Mouse (Mus musculus): ENCODE measurements around the gene Mxra8.

GRCm38 (mm10) chr4:155863001-155863400, 23.5 kb downstream of the Mxra8 start, which contains the start of gene Tas1r3:
- TF ChIP-seq POLR2A (IDR thresholded peaks at IDR 0.05; ENCODE audit: control insufficient read depth, low read depth, low read length) (no peak), CTCF (IDR thresholded peaks at IDR 0.05; ENCODE audit: control insufficient read depth, insufficient read depth, insufficient replicate concordance, low read depth, low read length) (no peak)
